Mouse (Mus musculus) liver, embryonic 13.5 days (tissue): ENCODE data around the gene Lrr1. TPM values are rescaled to one million over a fixed set of nuclear protein-coding genes. Genes with fewer than 3 reads are reported as not detected.

Source experiments
- ATAC-seq: fragments of 200-750 bp; cut with Nextera tagmentation; 2 replicates; pipeline ENCODE4 v1.8.0; 2017; ENCODE audit warnings: low read depth, mild to moderate bottlenecking, moderate number of reproducible peaks, moderate library complexity
- DNase-seq: peaks from one replicate; pipeline ENCODE4 v3.0.0; 2022
- H3K27ac ChIP-seq: fragments of 300-500 bp; sonication (generic); 2 replicates; pipeline ENCODE4 v1.5.1; 2015; ENCODE audit warnings: moderate library complexity, mild to moderate bottlenecking, inconsistent platforms
- H3K27me3 ChIP-seq: fragments of 300-500 bp; sonication (generic); 2 replicates; pipeline ENCODE4 v1.6.1; 2015; ENCODE audit warnings: mild to moderate bottlenecking, inconsistent platforms
- H3K36me3 ChIP-seq: fragments of 300-500 bp; sonication (generic); 2 replicates; pipeline ENCODE4 v1.6.1; 2015; ENCODE audit warnings: mild to moderate bottlenecking, inconsistent platforms
- H3K4me1 ChIP-seq: fragments of 300-500 bp; sonication (generic); replicated peaks from 2 replicates; pipeline ENCODE4 v1.6.1; 2015; ENCODE audit warnings: inconsistent platforms
- H3K4me2 ChIP-seq: fragments of 300-500 bp; sonication (generic); 2 replicates; pipeline ENCODE4 v1.6.1; 2015; ENCODE audit warnings: inconsistent platforms, mild to moderate bottlenecking, moderate library complexity
- H3K4me3 ChIP-seq: fragments of 300-500 bp; sonication (generic); replicated peaks from 2 replicates; pipeline ENCODE4 v1.5.1; 2015; ENCODE audit warnings: mild to moderate bottlenecking, inconsistent platforms
- H3K9ac ChIP-seq: fragments of 300-500 bp; sonication (generic); 2 replicates; pipeline ENCODE4 v1.6.1; 2015; ENCODE audit warnings: mild to moderate bottlenecking, inconsistent platforms
- H3K9me3 ChIP-seq: fragments of 300-500 bp; sonication (generic); replicated peaks from 2 replicates; pipeline ENCODE4 v1.6.1; 2016; ENCODE audit warnings: inconsistent platforms
- WGBS: fragments of 180-500 bp; shearing (Covaris S2); methylation state at CpG from one replicate; pipeline ENCODE4 v1.1.7; 2015; ENCODE audit not compliant: insufficient replicate concordance; 5-methylcytosine and 5-hydroxymethylcytosine counted together
- polyA plus RNA-seq: library from polyadenylated mRNA; unstranded; fragments of >200 nt; fragmentation: Nextera tagmentation; extraction: Ambion mirVana; gene quantifications from 2 replicates; pipeline ENCODE4 v1.2.1, GENCODE M21; 2015

Gene Lrr1
- polyA plus RNA-seq, 1 experiment from 2014 or later = 24.6 TPM

- H3K27ac ChIP-seq = no peak within 1 kb of the TSS
- no peaks in the 10 kb centered on the region for H3K27me3 ChIP-seq
- H3K36me3 ChIP-seq = peaks cover 80% of the 10 kb centered on the region
- DNase-seq = no peak
- 83% methylated on average over 16 of the region's 16 CpGs for WGBS
- no peak within 1 kb of the TSS for H3K9ac ChIP-seq
- ATAC-seq = no peak
- H3K4me3 ChIP-seq = no peak within 1 kb of the TSS
- peaks cover 7% of the 10 kb centered on the region for H3K4me1 ChIP-seq
- no peak within 1 kb of the TSS for H3K4me2 ChIP-seq
- H3K9me3 ChIP-seq = no peaks in the 10 kb centered on the region
These were observed 35.6 kb downstream of the Lrr1 start, which contains the start of gene Gm49384 for GRCm38 (mm10) chr12:69204052-69204833. TSS of gene Gm49384 (minus strand) at chr12:69204267.

- H3K9ac ChIP-seq = no peak overlapping the region
- peaks cover 85% of the 10 kb centered on the region for H3K36me3 ChIP-seq
- H3K27ac ChIP-seq = no peak overlapping the region
- H3K4me1 ChIP-seq = no peaks in the 10 kb centered on the region
- no peak for DNase-seq
- H3K27me3 ChIP-seq = no peaks in the 10 kb centered on the region
- H3K4me2 ChIP-seq = no peak overlapping the region
- 85% methylated on average over 8 of the region's 8 CpGs for WGBS
- ATAC-seq = no peak
- H3K9me3 ChIP-seq = no peaks in the 10 kb centered on the region
- no peak overlapping the region for H3K4me3 ChIP-seq
These were observed 38.8 kb downstream of the Lrr1 start for GRCm38 (mm10) chr12:69207396-69207795.

GRCm38 (mm10) chr12:69207926-69208325 lies 39.3 kb downstream of the Lrr1 start:
- DNase-seq (no peak), ATAC-seq (no peak)
- no peaks in the 10 kb centered on the region for H3K27me3 ChIP-seq
- no peak overlapping the region for H3K4me3 ChIP-seq
- no peak overlapping the region for H3K27ac ChIP-seq
- 91% methylated on average over 7 of the region's 7 CpGs for WGBS
- no peaks in the 10 kb centered on the region for H3K9me3 ChIP-seq
- H3K9ac ChIP-seq = no peak overlapping the region
- H3K4me2 ChIP-seq = no peak overlapping the region
- peaks cover 85% of the 10 kb centered on the region for H3K36me3 ChIP-seq
- H3K4me1 ChIP-seq = no peaks in the 10 kb centered on the region

- Histone ChIP-seq H3K9ac (no peak overlapping the region), H3K36me3 (peaks cover 85% of the 10 kb centered on the region), H3K27me3 (no peaks in the 10 kb centered on the region), H3K4me2 (no peak overlapping the region), H3K4me1 (no peaks in the 10 kb centered on the region), H3K27ac (no peak overlapping the region), H3K4me3 (no peak overlapping the region), H3K9me3 (no peaks in the 10 kb centered on the region)
- no peak for DNase-seq
- no peak for ATAC-seq
- 75% methylated on average over 2 of the region's 2 CpGs for WGBS
These were observed 39.9 kb downstream of the Lrr1 start for GRCm38 (mm10) chr12:69208520-69208919.

GRCm38 (mm10) chr12:69210056-69210979 lies 41.7 kb downstream of the Lrr1 start:
- H3K4me2 ChIP-seq = no peak overlapping the region
- ATAC-seq (no peak), DNase-seq (no peak)
- H3K9me3 ChIP-seq = no peaks in the 10 kb centered on the region
- no peak overlapping the region for H3K27ac ChIP-seq
- no peaks in the 10 kb centered on the region for H3K4me1 ChIP-seq
- no peaks in the 10 kb centered on the region for H3K27me3 ChIP-seq
- no peak overlapping the region for H3K4me3 ChIP-seq
- no peak overlapping the region for H3K9ac ChIP-seq
- WGBS = 89% methylated on average over 18 of the region's 18 CpGs
- peaks cover 94% of the 10 kb centered on the region for H3K36me3 ChIP-seq

GRCm38 (mm10) chr12:69211057-69211456 lies 42.4 kb downstream of the Lrr1 start:
- WGBS = 83% methylated on average over 5 of the region's 5 CpGs
- Histone ChIP-seq H3K27ac (no peak overlapping the region), H3K36me3 (peaks cover 96% of the 10 kb centered on the region), H3K4me1 (no peaks in the 10 kb centered on the region), H3K9ac (no peak overlapping the region), H3K4me3 (no peak overlapping the region), H3K27me3 (no peaks in the 10 kb centered on the region), H3K9me3 (no peaks in the 10 kb centered on the region), H3K4me2 (no peak overlapping the region)
- no peak for DNase-seq
- no peak for ATAC-seq

- H3K27me3 ChIP-seq = no peaks in the 10 kb centered on the region
- no peaks in the 10 kb centered on the region for H3K4me1 ChIP-seq
- no peak for ATAC-seq
- H3K9ac ChIP-seq = no peak overlapping the region
- H3K36me3 ChIP-seq = peaks cover 96% of the 10 kb centered on the region
- H3K4me3 ChIP-seq = no peak overlapping the region
- 85% methylated on average over 13 of the region's 13 CpGs for WGBS
- no peak overlapping the region for H3K27ac ChIP-seq
- H3K4me2 ChIP-seq = no peak overlapping the region
- no peaks in the 10 kb centered on the region for H3K9me3 ChIP-seq
- DNase-seq = no peak
These were observed 44.7 kb downstream of the Lrr1 start for GRCm38 (mm10) chr12:69213186-69213777.

GRCm38 (mm10) chr12:69214393-69214792 lies 45.8 kb downstream of the Lrr1 start:
- no peak for DNase-seq
- Histone ChIP-seq H3K36me3 (peaks cover 99% of the 10 kb centered on the region), H3K9me3 (no peaks in the 10 kb centered on the region), H3K27me3 (no peaks in the 10 kb centered on the region), H3K4me3 (no peak overlapping the region), H3K27ac (no peak overlapping the region), H3K9ac (no peak overlapping the region), H3K4me1 (no peaks in the 10 kb centered on the region), H3K4me2 (no peak overlapping the region)
- WGBS = 83% methylated on average over 7 of the region's 7 CpGs
- ATAC-seq = no peak

- H3K27me3 ChIP-seq = no peaks in the 10 kb centered on the region
- ATAC-seq (no peak), DNase-seq (no peak)
- no peak overlapping the region for H3K27ac ChIP-seq
- no peaks in the 10 kb centered on the region for H3K4me1 ChIP-seq
- no peak overlapping the region for H3K4me2 ChIP-seq
- peaks cover 99% of the 10 kb centered on the region for H3K36me3 ChIP-seq
- no peaks in the 10 kb centered on the region for H3K9me3 ChIP-seq
- WGBS = 88% methylated on average over 3 of the region's 3 CpGs
- no peak overlapping the region for H3K9ac ChIP-seq
- H3K4me3 ChIP-seq = no peak overlapping the region
These were observed 46.6 kb downstream of the Lrr1 start for GRCm38 (mm10) chr12:69215000-69215785.

- ATAC-seq = no peak
- Histone ChIP-seq H3K27me3 (no peaks in the 10 kb centered on the region), H3K4me1 (peaks cover 8% of the 10 kb centered on the region; the same call in 1 of the 2 replicates), H3K9ac (no peak overlapping the region), H3K4me2 (no peak overlapping the region), H3K9me3 (no peaks in the 10 kb centered on the region), H3K4me3 (no peak overlapping the region), H3K27ac (no peak overlapping the region), H3K36me3 (peaks cover 98% of the 10 kb centered on the region)
- 85% methylated on average over 7 of the region's 7 CpGs for WGBS
- no peak for DNase-seq
These were observed 48.0 kb downstream of the Lrr1 start for GRCm38 (mm10) chr12:69216587-69216986.
